Comparison of ENCODE assay signal across 8 mouse cellular contexts in the genomic region with DNA sequence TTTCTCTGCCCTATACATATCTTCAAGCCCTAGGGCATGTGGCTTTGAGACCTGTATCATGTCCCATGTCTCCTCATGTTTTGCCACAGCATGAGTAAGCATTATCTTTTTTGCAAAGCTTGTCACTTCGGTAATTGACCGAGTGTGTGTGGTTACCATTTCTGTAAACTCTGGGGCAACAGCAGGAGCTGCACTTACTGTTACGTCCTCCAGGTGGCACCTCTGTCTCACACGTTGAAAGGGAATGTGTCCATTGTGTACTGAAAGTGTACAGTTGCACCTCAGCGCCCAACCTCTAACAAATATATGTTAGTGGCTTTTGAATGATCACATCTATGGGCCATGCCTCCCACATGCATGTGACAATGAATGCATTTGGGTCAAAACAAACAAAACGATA. TPM values are rescaled to one million over a fixed set of nuclear protein-coding genes. Genes with fewer than 3 reads are reported as not detected.
DNase-seq lines count a peak whose midpoint lies in the region; ATAC-seq lines count a peak whose summit lies in the region.

No protein-coding gene starts in this region.

- DNase-seq in cerebellum, postnatal 25 days: peak; percentile 25 to 54
- DNase-seq in cerebellum, adult 11-12 months: no peak
- DNase-seq in B cell, adult 2 months: peak; percentile 49 to 50
- DNase-seq in brain, adult 2 months (ENCODE audit: low read depth, low spot score): peak; percentile 70
- peak; percentile 25 to 63 for DNase-seq in heart, postnatal 36 days
- peak; percentile 63 to 70 for DNase-seq in layer of hippocampus, postnatal 10 days (ENCODE audit: low spot score in 2 of 2)
- peak; percentile 26 for DNase-seq in right cerebral cortex, postnatal 4 days

- intact Hi-C loops in heart, postnatal 36 days (cut with DNase I): loop anchor here (1.0 kb wide), 2 partner anchors 41 to 187 kb away; no protein-coding TSS in a partner anchor

- ATAC-seq in megakaryocyte, adult 5-6 weeks (ENCODE audit: poor library complexity, severe bottlenecking): peak; percentile 89

RNA-seq across cellular contexts. Expression of gene Kin, which starts 20.8 kb away (rescaled TPM):
- total RNA-seq in heart, postnatal 36 days (2021): 1 to 10 TPM; 7.6 to 9.2 TPM
- total RNA-seq in layer of hippocampus, postnatal 10 days (2021): 10 to 100 TPM; 13.3 to 15.3 TPM
- total RNA-seq in megakaryocyte, adult 5-6 weeks (2015): 26.3 and 27.6 TPM in 2 replicates
- 24.2 and 35.6 TPM in 2 replicates for total RNA-seq in megakaryocyte, adult 5-6 weeks (2017)

RNA-seq across cellular contexts. Expression of gene Atp5c1, which starts 20.9 kb away (rescaled TPM):
- total RNA-seq in heart, postnatal 36 days (2021): 1,000 to 10,000 TPM; 1,521 to 1,571 TPM
- 100 to 1,000 TPM; 281 to 321 TPM for total RNA-seq in layer of hippocampus, postnatal 10 days (2021)
- total RNA-seq in megakaryocyte, adult 5-6 weeks (2015): 493 and 571 TPM in 2 replicates
- 410 and 491 TPM in 2 replicates for total RNA-seq in megakaryocyte, adult 5-6 weeks (2017)

RNA-seq across cellular contexts. Expression of gene Itih2, which starts 30.0 kb away (rescaled TPM):
- total RNA-seq in heart, postnatal 36 days (2021): under 1 TPM; 0.22 to 0.64 TPM
- 1 to 10 TPM; 2.1 to 2.7 TPM for total RNA-seq in layer of hippocampus, postnatal 10 days (2021)
- not detected in 2 replicates for total RNA-seq in megakaryocyte, adult 5-6 weeks (2015)
- total RNA-seq in megakaryocyte, adult 5-6 weeks (2017): not detected in 2 replicates

RNA-seq across cellular contexts. Expression of gene Itih5, which starts 52.2 kb away (rescaled TPM):
- total RNA-seq in heart, postnatal 36 days (2021): 1 to 10 TPM; 6.2 to 7.0 TPM
- 10 to 100 TPM; 12.6 to 14.8 TPM for total RNA-seq in layer of hippocampus, postnatal 10 days (2021)
- total RNA-seq in megakaryocyte, adult 5-6 weeks (2015): 1.5 and 2.1 TPM in 2 replicates
- total RNA-seq in megakaryocyte, adult 5-6 weeks (2017): 2.2 and 3.5 TPM in 2 replicates

RNA-seq across cellular contexts. Expression of gene Taf3, which starts 52.8 kb away (rescaled TPM):
- total RNA-seq in heart, postnatal 36 days (2021): 1 to 10 TPM; 7.5 to 9.2 TPM
- total RNA-seq in layer of hippocampus, postnatal 10 days (2021): 10 to 100 TPM; 10.5 to 11.4 TPM
- total RNA-seq in megakaryocyte, adult 5-6 weeks (2015): 12.5 and 13.3 TPM in 2 replicates
- total RNA-seq in megakaryocyte, adult 5-6 weeks (2017): 8.7 and 12.6 TPM in 2 replicates
